Mouse (Mus musculus) stomach, embryonic 15.5 days (tissue): Measurements from ENCODE around the gene Papss2. TPM values are rescaled to one million over a fixed set of nuclear protein-coding genes. Genes with fewer than 3 reads are reported as not detected.
"Not testable (repeated sequence)": the region's sequence is repeated elsewhere in the genome, so short reads cannot be mapped to it uniquely, and the experiment has no call there.

Experiments used
- ATAC-seq: fragments of 200-750 bp; cut with Nextera tagmentation; 2 replicates; pipeline ENCODE4 v1.8.0; 2017; ENCODE audit warnings: low read depth, moderate number of reproducible peaks, moderate TSS enrichment; ENCODE audit not compliant: insufficient read depth, low FRiP score
- H3K27ac ChIP-seq: fragments of 300-500 bp; sonication (generic); 2 replicates; pipeline ENCODE4 v1.5.1; 2015; ENCODE audit warnings: mild to moderate bottlenecking, inconsistent platforms
- H3K27me3 ChIP-seq: fragments of 300-500 bp; sonication (generic); replicated peaks from 2 replicates; pipeline ENCODE4 v1.6.1; 2015; ENCODE audit warnings: inconsistent platforms
- H3K36me3 ChIP-seq: fragments of 300-500 bp; sonication (generic); 2 replicates; pipeline ENCODE4 v1.6.1; 2015; ENCODE audit warnings: inconsistent platforms
- H3K4me1 ChIP-seq: fragments of 300-500 bp; sonication (generic); 2 replicates; pipeline ENCODE4 v1.6.1; 2015; ENCODE audit warnings: inconsistent platforms
- H3K4me2 ChIP-seq: fragments of 300-500 bp; sonication (generic); 2 replicates; pipeline ENCODE4 v1.6.1; 2015; ENCODE audit warnings: mild to moderate bottlenecking, inconsistent platforms
- H3K4me3 ChIP-seq: fragments of 300-500 bp; sonication (generic); replicated peaks from 2 replicates; pipeline ENCODE4 v1.5.1; 2015; ENCODE audit warnings: inconsistent platforms
- H3K9ac ChIP-seq: fragments of 300-500 bp; sonication (generic); 2 replicates; pipeline ENCODE4 v1.6.1; 2015; ENCODE audit warnings: inconsistent platforms
- H3K9me3 ChIP-seq: fragments of 300-500 bp; sonication (generic); 2 replicates; pipeline ENCODE4 v1.6.1; 2016; ENCODE audit warnings: inconsistent platforms
- WGBS: fragments of 180-500 bp; shearing (Covaris S2); methylation state at CpG from one replicate; pipeline ENCODE4 v1.1.7; 2015; 5-methylcytosine and 5-hydroxymethylcytosine counted together
- polyA plus RNA-seq: library from polyadenylated mRNA; unstranded; fragments of >200 nt; fragmentation: Nextera tagmentation; extraction: Ambion mirVana; gene quantifications from 2 replicates; pipeline ENCODE4 v1.2.1, GENCODE M21; 2015

Gene Papss2
- polyA plus RNA-seq, 1 experiment from 2014 or later: 9.3 TPM

DNA sequence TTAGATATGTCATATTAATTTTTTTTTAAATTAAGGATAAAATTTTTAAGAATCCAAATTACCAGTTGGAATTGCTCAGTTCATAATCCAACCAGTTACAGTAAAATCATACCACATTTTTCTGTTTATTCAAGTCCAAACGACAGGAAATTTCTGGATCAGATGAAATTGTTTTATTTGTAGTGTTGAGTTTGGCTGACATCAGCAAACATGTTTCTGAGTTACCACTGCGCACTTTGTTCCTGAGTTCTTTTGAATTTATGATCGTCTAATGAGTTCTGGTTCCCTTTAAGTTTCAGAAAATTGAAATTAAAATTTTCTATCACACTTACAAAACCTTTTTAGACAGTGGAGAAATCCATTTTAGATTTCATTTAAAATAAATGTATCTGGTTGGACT, 50.8 kb downstream of the Papss2 start:
- Histone ChIP-seq H3K36me3 (no peaks in the 10 kb centered on the region), H3K4me1 (0 out of 2 replicates have a peak, but pooled peaks cover 5% of the 10 kb centered on the region), H3K9me3 (no peaks in the 10 kb centered on the region), H3K9ac (no peak overlapping the region), H3K27ac (no peak overlapping the region), H3K4me3 (no peak overlapping the region), H3K27me3 (no peaks in the 10 kb centered on the region), H3K4me2 (no peak overlapping the region)
- WGBS: 86% methylated on average over 3 of the region's 3 CpGs
- no peak for ATAC-seq

DNA sequence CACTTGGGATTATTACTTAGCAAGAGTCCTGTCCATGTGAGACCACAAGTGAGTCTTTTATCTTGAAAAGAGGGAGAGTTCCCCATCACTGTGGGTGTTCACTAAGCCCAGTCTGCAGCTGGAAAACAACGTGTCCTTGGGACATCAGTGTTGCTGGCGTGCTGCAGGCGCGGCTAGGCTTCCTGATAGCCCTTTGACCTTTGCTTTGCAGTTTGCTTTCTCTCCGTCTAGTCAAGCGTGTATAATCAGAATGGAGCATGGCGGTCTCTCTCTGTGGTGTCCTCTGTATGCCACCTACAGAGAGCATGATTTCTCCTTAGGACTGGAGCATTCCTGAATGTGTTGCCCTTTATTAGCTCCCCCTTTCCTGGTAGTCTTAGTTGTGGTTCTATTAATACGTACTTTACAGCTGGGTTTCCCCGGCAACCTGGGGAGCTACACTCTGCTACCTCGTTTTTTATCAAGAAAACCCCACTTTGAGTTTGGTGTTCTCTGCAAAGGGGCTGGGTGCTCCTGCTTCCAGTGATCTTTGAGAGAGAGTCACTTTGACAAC, 52.5 kb downstream of the Papss2 start:
- no peaks in the 10 kb centered on the region for H3K9me3 ChIP-seq

DNA sequence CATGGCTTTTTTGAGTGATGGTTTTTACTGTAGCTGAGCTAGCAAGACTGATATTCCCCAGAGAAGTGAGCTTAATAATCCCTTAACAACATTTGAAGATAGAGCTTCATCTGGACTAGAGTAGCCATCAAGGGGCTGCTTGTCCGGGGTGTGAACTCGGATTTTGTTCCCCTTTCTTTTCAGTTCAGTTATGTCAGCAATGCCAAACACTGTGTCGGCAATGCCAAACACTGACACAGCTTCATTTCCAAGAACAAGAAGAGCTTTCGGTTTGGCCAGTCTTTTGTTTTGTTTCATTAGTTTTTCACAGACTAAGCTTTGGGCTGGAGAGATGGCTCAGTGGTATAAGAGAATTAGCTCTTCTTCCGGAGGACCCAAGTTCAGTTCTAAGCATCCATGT, 55.5 kb downstream of the Papss2 start:
- H3K9ac ChIP-seq: no peak overlapping the region
- 0 out of 2 replicates have a peak, but pooled peaks cover 5% of the 10 kb centered on the region for H3K4me1 ChIP-seq
- H3K4me3 ChIP-seq: no peak overlapping the region
- no peaks in the 10 kb centered on the region for H3K36me3 ChIP-seq
- WGBS: 89% methylated on average over 5 of the region's 5 CpGs
- no peak for ATAC-seq
- H3K4me2 ChIP-seq: no peak overlapping the region
- H3K9me3 ChIP-seq: no peaks in the 10 kb centered on the region
- no peaks in the 10 kb centered on the region for H3K27me3 ChIP-seq
- no peak overlapping the region for H3K27ac ChIP-seq

More for the DNA sequence above, 52.5 kb downstream of the Papss2 start:
- Histone ChIP-seq H3K27me3 (no peaks in the 10 kb centered on the region), H3K27ac (no peak overlapping the region), H3K36me3 (no peaks in the 10 kb centered on the region), H3K4me3 (no peak overlapping the region), H3K4me1 (0 out of 2 replicates have a peak, but pooled peaks cover 5% of the 10 kb centered on the region), H3K4me2 (no peak overlapping the region), H3K9ac (no peak overlapping the region)
- no peak for ATAC-seq
- WGBS: 46% methylated on average over 10 of the region's 10 CpGs

DNA sequence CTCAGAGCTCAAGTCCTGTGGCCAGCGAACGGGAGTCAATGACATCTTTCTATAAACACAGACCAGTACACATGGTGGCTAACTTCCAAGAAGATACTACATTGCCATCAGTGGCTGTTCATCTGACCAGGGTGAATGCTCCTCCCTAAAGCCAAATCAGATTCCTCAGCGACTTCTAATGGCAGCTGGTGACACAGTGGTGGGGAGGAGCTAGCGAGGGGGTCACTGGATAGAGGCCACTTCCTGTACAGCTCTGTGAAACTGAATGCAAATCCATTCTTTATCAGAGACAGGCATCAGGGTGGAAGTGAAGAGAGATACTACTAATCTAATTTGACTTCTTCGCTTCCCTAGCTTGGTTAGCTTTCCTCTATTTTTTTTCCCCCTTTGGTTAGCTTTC, 57.5 kb downstream of the Papss2 start:
- H3K9ac ChIP-seq: no peak overlapping the region
- no peaks in the 10 kb centered on the region for H3K27me3 ChIP-seq
- H3K9me3 ChIP-seq: no peaks in the 10 kb centered on the region
- no peaks in the 10 kb centered on the region for H3K36me3 ChIP-seq
- H3K27ac ChIP-seq: no peak overlapping the region
- 72% methylated on average over 5 of the region's 5 CpGs for WGBS
- H3K4me1 ChIP-seq: 0 out of 2 replicates have a peak, but pooled peaks cover 2% of the 10 kb centered on the region
- no peak overlapping the region for H3K4me2 ChIP-seq
- H3K4me3 ChIP-seq: no peak overlapping the region
- no peak for ATAC-seq

DNA sequence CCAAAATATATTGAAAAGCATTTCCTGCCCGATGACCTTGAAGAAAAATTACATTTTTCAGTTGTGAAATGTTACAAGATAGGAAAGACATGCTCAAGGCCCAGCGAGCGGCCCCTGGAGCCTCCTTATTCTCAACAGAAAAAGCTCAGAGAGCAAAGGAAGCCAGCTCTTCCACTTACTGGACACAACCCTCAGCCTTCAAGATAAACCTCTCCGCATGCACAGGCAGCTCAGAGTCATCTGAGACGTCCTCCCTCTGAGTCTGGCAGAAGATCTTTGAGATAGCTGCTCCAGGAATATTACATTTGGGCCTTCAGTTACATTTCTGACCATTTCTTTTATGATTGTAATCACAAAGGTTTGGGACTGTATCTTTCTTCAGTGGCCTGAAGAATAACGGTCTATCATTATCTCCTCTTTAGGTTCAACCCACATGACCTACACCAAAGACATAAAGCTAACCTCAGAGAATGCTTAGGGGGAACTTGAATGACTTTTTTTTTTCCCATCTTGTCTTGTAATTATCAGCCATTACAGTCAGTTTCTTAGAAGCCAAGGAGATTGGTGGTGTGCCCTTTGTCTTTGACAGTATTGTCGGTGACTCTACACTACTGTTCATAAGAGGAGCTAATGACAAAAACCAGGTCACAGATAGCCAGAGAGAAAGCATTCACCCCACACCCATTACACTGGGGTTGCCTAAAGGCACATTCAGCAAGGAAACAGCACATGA, 58.2 kb downstream of the Papss2 start:
- 76% methylated on average over 7 of the region's 7 CpGs for WGBS
- no peak for ATAC-seq
- H3K4me2 ChIP-seq: no peak overlapping the region

DNA sequence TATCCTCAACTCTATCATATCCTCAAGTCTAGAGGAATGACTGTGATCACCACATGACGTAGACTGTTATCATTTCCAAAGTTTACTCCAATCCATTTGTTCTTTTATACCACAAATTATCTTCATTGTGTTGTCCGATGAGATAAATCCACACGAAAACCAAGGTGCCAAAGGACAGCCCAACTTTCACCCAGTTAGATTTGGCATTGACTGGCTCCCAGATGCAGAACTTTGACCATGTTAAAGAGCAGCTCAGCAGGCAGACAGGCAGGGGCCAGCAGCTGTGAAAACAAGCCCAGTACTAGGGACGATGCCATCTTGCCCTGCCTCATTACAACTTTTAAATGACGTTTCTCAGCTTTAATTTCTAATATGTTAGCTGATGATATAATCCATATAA, 63.8 kb downstream of the Papss2 start:
- Histone ChIP-seq H3K4me1 (no peaks in the 10 kb centered on the region), H3K36me3 (no peaks in the 10 kb centered on the region), H3K9me3 (no peaks in the 10 kb centered on the region), H3K4me2 (no peak overlapping the region), H3K27me3 (no peaks in the 10 kb centered on the region), H3K27ac (no peak overlapping the region), H3K4me3 (no peak overlapping the region), H3K9ac (no peak overlapping the region)
- WGBS: 68% methylated on average over 5 of the region's 5 CpGs
- no peak for ATAC-seq

More for the DNA sequence above, 58.2 kb downstream of the Papss2 start:
- no peak overlapping the region for H3K9ac ChIP-seq
- no peaks in the 10 kb centered on the region for H3K36me3 ChIP-seq
- no peaks in the 10 kb centered on the region for H3K27me3 ChIP-seq
- H3K9me3 ChIP-seq: no peaks in the 10 kb centered on the region
- H3K27ac ChIP-seq: no peak overlapping the region
- H3K4me1 ChIP-seq: no peaks in the 10 kb centered on the region
- H3K4me3 ChIP-seq: no peak overlapping the region

DNA sequence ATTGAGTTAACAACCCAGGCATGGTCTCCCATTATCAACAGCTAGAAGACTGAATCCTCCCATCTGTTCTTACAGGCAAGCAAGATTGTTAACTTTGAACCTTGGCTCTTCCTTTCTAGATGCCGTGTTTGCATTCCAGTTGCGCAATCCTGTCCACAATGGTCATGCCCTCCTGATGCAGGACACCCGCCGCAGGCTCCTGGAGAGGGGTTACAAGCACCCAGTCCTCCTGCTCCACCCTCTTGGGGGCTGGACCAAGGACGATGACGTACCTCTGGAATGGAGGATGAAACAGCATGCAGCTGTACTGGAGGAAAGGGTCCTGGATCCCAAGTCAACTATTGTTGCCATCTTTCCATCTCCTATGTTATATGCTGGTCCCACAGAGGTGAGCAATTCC, 67.3 kb downstream of the Papss2 start:
- Histone ChIP-seq H3K27me3 (no peaks in the 10 kb centered on the region), H3K9ac (no peak overlapping the region), H3K9me3 (no peaks in the 10 kb centered on the region), H3K27ac (no peak overlapping the region), H3K4me3 (no peak overlapping the region), H3K4me1 (no peaks in the 10 kb centered on the region), H3K36me3 (no peaks in the 10 kb centered on the region), H3K4me2 (no peak overlapping the region)
- ATAC-seq: no peak
- 83% methylated on average over 6 of the region's 6 CpGs for WGBS

DNA sequence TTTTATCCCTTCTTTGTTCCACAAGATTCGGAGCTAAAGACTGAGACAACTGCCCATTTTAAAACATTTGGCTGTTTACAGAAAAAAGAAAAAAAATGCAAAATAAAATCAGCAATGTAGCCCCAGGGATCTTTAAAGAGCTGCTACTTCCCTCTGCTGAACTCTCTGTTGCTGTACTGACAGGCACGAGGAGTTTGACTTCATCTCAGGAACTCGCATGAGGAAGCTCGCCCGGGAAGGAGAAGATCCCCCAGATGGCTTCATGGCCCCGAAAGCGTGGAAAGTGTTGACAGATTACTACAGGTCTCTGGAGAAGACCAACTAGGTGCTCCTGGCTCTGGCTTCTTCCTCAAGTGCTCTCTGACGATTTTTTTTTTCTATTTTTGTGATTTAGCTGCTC, 69.7 kb downstream of the Papss2 start:
- H3K27ac ChIP-seq: no peak overlapping the region
- 74% methylated on average over 8 of the region's 8 CpGs for WGBS
- no peaks in the 10 kb centered on the region for H3K36me3 ChIP-seq
- H3K27me3 ChIP-seq: no peaks in the 10 kb centered on the region
- H3K4me3 ChIP-seq: no peak overlapping the region
- no peaks in the 10 kb centered on the region for H3K9me3 ChIP-seq
- no peak overlapping the region for H3K4me2 ChIP-seq
- no peak overlapping the region for H3K9ac ChIP-seq
- no peaks in the 10 kb centered on the region for H3K4me1 ChIP-seq
- ATAC-seq: no peak

DNA sequence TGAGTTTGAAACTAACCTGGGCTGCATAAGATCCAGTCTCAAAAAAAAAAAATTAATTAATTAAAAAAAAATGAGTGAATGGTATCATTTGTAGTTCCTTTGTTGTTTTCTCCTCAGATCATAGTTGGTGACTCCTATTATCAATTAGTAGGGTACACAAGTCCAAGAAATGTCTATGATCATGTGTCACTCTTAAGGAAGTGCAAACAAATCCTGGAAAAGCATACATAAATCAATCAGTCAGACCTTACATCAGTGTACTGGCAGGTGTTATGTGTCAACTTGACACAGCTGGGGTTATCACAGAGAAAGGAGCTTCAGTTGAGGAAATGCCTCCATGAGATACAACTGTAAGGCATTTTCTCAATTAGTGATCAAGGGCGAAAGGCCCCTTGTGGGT, 72.2 kb downstream of the Papss2 start:
- ATAC-seq, H3K36me3 ChIP-seq, H3K9me3 ChIP-seq, H3K4me1 ChIP-seq, H3K27me3 ChIP-seq, H3K27ac ChIP-seq, H3K4me2 ChIP-seq, H3K4me3 ChIP-seq, H3K9ac ChIP-seq: not testable (repeated sequence)
- WGBS: 86% methylated on average over 1 of the region's 1 CpGs

DNA sequence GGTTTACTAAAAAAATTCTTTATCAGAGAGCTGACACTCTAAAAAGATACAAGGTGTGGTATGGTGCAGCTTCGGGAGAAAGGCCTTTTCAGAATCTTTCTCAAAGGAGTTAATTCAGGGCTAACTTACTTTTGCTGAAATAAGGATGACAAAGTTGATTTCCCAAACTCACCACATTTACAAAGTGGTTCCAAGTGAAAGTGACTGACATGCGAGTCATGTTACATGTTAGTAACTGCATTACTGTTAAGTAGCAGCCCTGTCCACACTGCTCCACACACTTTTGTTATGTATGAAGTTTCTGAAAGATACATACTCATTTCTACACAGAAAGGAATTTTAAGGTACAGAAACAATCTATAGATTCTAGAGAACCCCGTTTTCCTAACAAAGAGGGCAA, 80.2 kb downstream of the Papss2 start:
- Histone ChIP-seq H3K27ac (no peak overlapping the region), H3K27me3 (no peaks in the 10 kb centered on the region), H3K9ac (no peak overlapping the region), H3K4me3 (no peak overlapping the region), H3K4me2 (no peak overlapping the region), H3K9me3 (no peaks in the 10 kb centered on the region), H3K36me3 (peaks cover 16% of the 10 kb centered on the region), H3K4me1 (no peaks in the 10 kb centered on the region)
- 81% methylated on average over 3 of the region's 3 CpGs for WGBS
- ATAC-seq: no peak

DNA sequence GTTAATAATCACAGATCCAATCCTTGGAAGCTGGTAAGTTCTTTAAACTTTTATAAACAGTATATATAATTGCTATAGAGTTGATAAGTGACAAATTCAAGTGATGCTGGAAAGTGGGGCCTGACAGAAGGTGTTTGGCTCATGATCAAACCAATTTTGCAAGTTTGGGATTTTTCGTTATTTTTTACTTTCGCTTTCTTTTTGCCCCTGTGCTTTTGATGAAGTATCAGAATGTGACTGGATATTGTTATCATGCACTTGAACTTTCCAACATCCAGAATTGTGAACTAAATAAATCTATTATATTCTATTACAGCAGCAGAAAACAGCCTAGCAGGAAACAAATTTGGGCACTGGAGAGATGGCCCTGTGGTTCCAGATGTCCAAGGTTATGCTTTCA, 85.3 kb downstream of the Papss2 start:
- Histone ChIP-seq H3K9me3 (no peaks in the 10 kb centered on the region), H3K4me1 (no peaks in the 10 kb centered on the region), H3K9ac (no peak overlapping the region), H3K27me3 (no peaks in the 10 kb centered on the region), H3K27ac (no peak overlapping the region), H3K36me3 (peaks cover 12% of the 10 kb centered on the region; the same call in 1 of the 2 replicates), H3K4me3 (no peak overlapping the region), H3K4me2 (no peak overlapping the region)
- 79% methylated on average over 2 of the region's 2 CpGs for WGBS
- ATAC-seq: no peak

DNA sequence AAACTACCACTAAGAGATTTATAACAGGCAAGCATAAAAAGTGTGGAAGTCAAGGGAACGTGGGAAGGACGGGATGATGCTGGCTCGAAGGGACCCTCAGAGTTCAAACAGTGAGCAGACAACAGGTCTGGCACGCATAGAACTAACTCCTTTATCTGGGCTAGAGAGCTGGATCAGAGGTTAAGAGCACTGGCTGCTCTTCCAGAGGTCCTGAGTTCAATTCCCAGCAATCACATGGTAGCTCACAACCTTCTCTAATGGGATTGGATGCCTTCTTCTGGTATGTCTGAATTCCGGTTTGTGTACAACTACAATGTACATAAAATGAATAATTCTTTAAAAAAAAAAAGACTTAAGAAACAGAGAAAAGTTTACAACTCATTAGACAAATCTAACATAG, 87.5 kb downstream of the Papss2 start:
- WGBS: 92% methylated on average over 5 of the region's 5 CpGs

More for the DNA sequence above, 87.5 kb downstream of the Papss2 start:
- Histone ChIP-seq H3K9ac (no peak overlapping the region), H3K4me1 (no peaks in the 10 kb centered on the region), H3K36me3 (peaks cover 11% of the 10 kb centered on the region; the same call in 1 of the 2 replicates), H3K4me2 (no peak overlapping the region), H3K27ac (no peak overlapping the region), H3K9me3 (no peaks in the 10 kb centered on the region), H3K4me3 (no peak overlapping the region), H3K27me3 (no peaks in the 10 kb centered on the region)
- ATAC-seq: no peak
